Mouse (Mus musculus) liver, embryonic 16.5 days (tissue): ENCODE results near the gene Rab15. TPM values are rescaled to one million over a fixed set of nuclear protein-coding genes. Genes with fewer than 3 reads are reported as not detected.
A peak's percentile ranks its signal among the peaks of the same experiment; 100 is the strongest.

Experiments
- ATAC-seq: fragments of 200-750 bp; cut with Nextera tagmentation; 2 replicates; pipeline ENCODE4 v1.8.0; 2017; ENCODE audit warnings: low read depth, mild to moderate bottlenecking, moderate number of reproducible peaks, moderate library complexity
- H3K27ac ChIP-seq: fragments of 300-500 bp; sonication (generic); 2 replicates; pipeline ENCODE4 v1.5.1; 2014; ENCODE audit warnings: mild to moderate bottlenecking, low read length
- H3K27me3 ChIP-seq: fragments of 300-500 bp; sonication (generic); 2 replicates; pipeline ENCODE4 v1.6.1; 2014; ENCODE audit warnings: low read depth, low read length, mixed read lengths; ENCODE audit not compliant: control insufficient read depth, insufficient read depth
- H3K36me3 ChIP-seq: fragments of 300-500 bp; sonication (generic); 2 replicates; pipeline ENCODE4 v1.6.1; 2014; ENCODE audit warnings: mild to moderate bottlenecking; ENCODE audit not compliant: control insufficient read depth, insufficient read depth
- H3K4me1 ChIP-seq: fragments of 300-500 bp; sonication (generic); 2 replicates; pipeline ENCODE4 v1.6.1; 2014; ENCODE audit warnings: low read depth, low read length, mixed read lengths; ENCODE audit not compliant: control insufficient read depth
- H3K4me2 ChIP-seq: fragments of 300-500 bp; sonication (generic); 2 replicates; pipeline ENCODE4 v1.6.1; 2014; ENCODE audit warnings: low read depth, low read length, mixed read lengths
- H3K4me3 ChIP-seq: fragments of 300-500 bp; sonication (generic); 2 replicates; pipeline ENCODE4 v1.5.1; 2014; ENCODE audit warnings: low read depth, mild to moderate bottlenecking, low read length
- H3K9ac ChIP-seq: fragments of 300-500 bp; sonication (generic); 2 replicates; pipeline ENCODE4 v1.6.1; 2014; ENCODE audit warnings: low read depth, low read length
- H3K9me3 ChIP-seq: fragments of 300-500 bp; sonication (generic); replicated peaks from 2 replicates; pipeline ENCODE4 v1.6.1; 2016; ENCODE audit warnings: low read length; ENCODE audit not compliant: control insufficient read depth
- WGBS: fragments of 180-500 bp; shearing (Covaris S2); extraction: QIAGEN DNeasy Blood & Tissue Kit; methylation state at CpG from one replicate; pipeline ENCODE4 v1.1.7; 2014; ENCODE audit not compliant: insufficient replicate concordance; 5-methylcytosine and 5-hydroxymethylcytosine counted together
- polyA plus RNA-seq: library from polyadenylated mRNA; unstranded; fragments of >200 nt; fragmentation: Nextera tagmentation; extraction: Ambion mirVana; gene quantifications from 2 replicates; pipeline ENCODE4 v1.2.1, GENCODE M21; 2015

Gene Rab15
- polyA plus RNA-seq, 1 experiment from 2014 or later: 0.39 TPM

DNA sequence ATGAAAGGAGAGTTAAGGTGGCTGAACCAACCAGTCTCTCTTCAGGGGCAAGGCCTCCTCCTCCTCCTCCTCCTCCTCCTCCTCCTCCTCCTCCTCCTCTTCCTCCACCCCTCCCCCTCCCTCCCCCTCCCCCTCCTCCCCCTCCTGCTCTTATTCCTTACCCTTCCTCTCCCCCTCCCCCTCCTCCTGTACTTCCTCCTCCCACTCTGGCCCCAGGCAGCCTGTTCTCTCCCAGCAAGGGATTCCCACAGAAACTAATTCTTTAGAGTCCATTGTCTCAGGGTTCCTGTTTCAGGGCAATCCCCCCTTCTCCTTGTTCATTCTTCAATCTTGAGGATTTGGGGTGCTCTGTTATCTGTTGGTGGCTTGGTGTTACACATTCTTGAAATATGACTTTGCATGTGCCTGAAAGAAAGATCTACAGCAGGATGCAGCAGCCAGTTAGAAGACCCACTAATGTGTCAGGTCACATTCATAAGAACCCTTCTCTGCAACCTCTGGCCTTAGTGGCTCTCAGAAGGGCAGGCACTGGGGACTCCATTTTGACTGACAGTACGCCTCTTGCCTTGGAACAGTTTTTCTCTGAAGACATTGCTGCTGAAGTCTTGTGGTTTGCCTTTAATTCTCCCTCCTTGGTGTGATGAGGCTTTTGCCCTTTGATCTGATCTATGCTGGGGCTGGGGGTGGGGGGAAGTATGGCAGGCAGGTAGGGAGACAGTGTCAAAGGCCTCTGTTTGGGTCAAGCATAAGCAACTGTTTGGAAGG is 30.9 kb upstream of the Rab15 start:
- Histone ChIP-seq H3K9ac (no peak overlapping the region), H3K36me3 (no peaks in the 10 kb centered on the region), H3K27me3 (no peaks in the 10 kb centered on the region), H3K4me1 (no peaks in the 10 kb centered on the region), H3K9me3 (no peaks in the 10 kb centered on the region), H3K4me2 (no peak overlapping the region), H3K4me3 (no peak overlapping the region), H3K27ac (no peak overlapping the region)
- 78% methylated on average over 1 of the region's 1 CpGs for WGBS
- ATAC-seq: no peak

GRCm38 (mm10) chr12:76852419-76852818 is 29.7 kb upstream of the Rab15 start:
- H3K27me3 ChIP-seq: no peaks in the 10 kb centered on the region
- no peak overlapping the region for H3K27ac ChIP-seq
- H3K4me1 ChIP-seq: no peaks in the 10 kb centered on the region
- H3K9me3 ChIP-seq: no peaks in the 10 kb centered on the region
- H3K9ac ChIP-seq: no peak overlapping the region
- no peak overlapping the region for H3K4me2 ChIP-seq
- H3K4me3 ChIP-seq: no peak overlapping the region
- ATAC-seq: no peak
- H3K36me3 ChIP-seq: no peaks in the 10 kb centered on the region
- 66% methylated on average over 2 of the region's 2 CpGs for WGBS

DNA sequence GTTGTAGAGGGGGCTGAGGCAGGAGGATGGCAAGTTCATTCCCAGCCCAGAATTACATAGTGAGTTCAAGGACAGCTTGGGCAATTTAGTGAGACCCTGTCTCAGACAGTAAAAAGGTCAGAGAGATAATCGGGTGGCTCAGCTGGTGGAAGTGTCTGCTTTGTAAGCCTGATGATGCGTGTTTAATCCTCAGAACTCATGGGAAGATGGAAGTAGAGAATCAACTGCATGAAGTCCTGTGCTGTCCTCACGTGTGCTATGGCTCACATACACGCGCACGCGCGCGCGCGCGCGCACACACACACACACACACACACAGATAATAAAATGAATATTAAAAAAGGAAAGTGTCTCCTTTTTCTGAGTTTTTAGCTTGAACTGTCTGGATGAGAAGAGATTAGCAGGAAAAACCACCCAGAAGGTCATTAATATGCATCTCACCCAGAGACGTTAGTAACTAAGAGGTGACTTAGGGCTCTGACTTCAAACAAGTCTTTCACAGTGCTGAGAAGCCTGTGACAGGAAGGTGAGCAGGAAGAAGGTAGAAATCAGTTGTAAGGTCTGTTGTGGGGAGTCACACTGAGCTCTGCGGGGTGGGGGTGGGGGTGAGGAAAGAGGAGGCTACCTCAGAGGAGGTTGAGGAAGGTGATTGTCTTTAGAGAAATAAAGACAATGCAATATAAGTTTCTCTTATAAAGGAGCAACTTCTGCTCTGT is 21.8 kb upstream of the Rab15 start:
- H3K27me3 ChIP-seq: no peaks in the 10 kb centered on the region
- no peak overlapping the region for H3K27ac ChIP-seq
- no peaks in the 10 kb centered on the region for H3K4me1 ChIP-seq
- H3K9me3 ChIP-seq: no peaks in the 10 kb centered on the region
- H3K36me3 ChIP-seq: no peaks in the 10 kb centered on the region
- no peak overlapping the region for H3K4me3 ChIP-seq
- ATAC-seq: no peak
- 87% methylated on average over 15 of the region's 15 CpGs for WGBS
- H3K4me2 ChIP-seq: no peak overlapping the region
- H3K9ac ChIP-seq: no peak overlapping the region

GRCm38 (mm10) chr12:76840081-76840480 is 17.4 kb upstream of the Rab15 start:
- H3K36me3 ChIP-seq: no peaks in the 10 kb centered on the region
- H3K4me2 ChIP-seq: no peak overlapping the region
- no peaks in the 10 kb centered on the region for H3K9me3 ChIP-seq
- H3K27ac ChIP-seq: no peak overlapping the region
- peaks cover 15% of the 10 kb centered on the region for H3K4me1 ChIP-seq
- H3K4me3 ChIP-seq: no peak overlapping the region
- H3K27me3 ChIP-seq: no peaks in the 10 kb centered on the region
- no peak for ATAC-seq
- no peak overlapping the region for H3K9ac ChIP-seq
- 71% methylated on average over 6 of the region's 6 CpGs for WGBS

- Histone ChIP-seq H3K9ac (no peak overlapping the region), H3K4me2 (no peak overlapping the region), H3K27me3 (no peaks in the 10 kb centered on the region), H3K4me1 (peaks cover 15% of the 10 kb centered on the region), H3K9me3 (no peaks in the 10 kb centered on the region), H3K4me3 (no peak overlapping the region), H3K36me3 (no peaks in the 10 kb centered on the region), H3K27ac (no peak overlapping the region)
- WGBS: 81% methylated on average over 4 of the region's 4 CpGs
- no peak for ATAC-seq
Measured at GRCm38 (mm10) chr12:76839298-76839697, 16.6 kb upstream of the Rab15 start.

GRCm38 (mm10) chr12:76837844-76838650 is 15.3 kb upstream of the Rab15 start:
- Histone ChIP-seq H3K27me3 (no peaks in the 10 kb centered on the region; the same call in 1 of the 2 replicates), H3K9me3 (no peaks in the 10 kb centered on the region), H3K36me3 (no peaks in the 10 kb centered on the region), H3K4me3 (peak overlapping the region; percentile 72), H3K9ac (peak overlapping the region; percentile 74), H3K27ac (peak overlapping the region; percentile 43), H3K4me1 (peaks cover 15% of the 10 kb centered on the region), H3K4me2 (peak overlapping the region; percentile 84)
- 7% methylated on average over 21 of the region's 21 CpGs for WGBS
- ATAC-seq: peak; percentile 23

- Histone ChIP-seq H3K4me1 (peaks cover 15% of the 10 kb centered on the region), H3K4me3 (peak overlapping the region; percentile 72), H3K27ac (peak overlapping the region; percentile 56), H3K4me2 (peak overlapping the region; percentile 84), H3K27me3 (no peaks in the 10 kb centered on the region; the same call in 1 of the 2 replicates), H3K9ac (peak overlapping the region; percentile 74), H3K9me3 (no peaks in the 10 kb centered on the region), H3K36me3 (no peaks in the 10 kb centered on the region)
- ATAC-seq: peak; percentile 100
- under 1% methylated on average over 43 of the region's 43 CpGs for WGBS
Measured at GRCm38 (mm10) chr12:76837101-76837843, 14.6 kb upstream of the Rab15 start.

GRCm38 (mm10) chr12:76832704-76833103 is 10.0 kb upstream of the Rab15 start:
- Histone ChIP-seq H3K4me2 (no peak overlapping the region), H3K27me3 (no peaks in the 10 kb centered on the region; the same call in 1 of the 2 replicates), H3K27ac (no peak overlapping the region), H3K9me3 (no peaks in the 10 kb centered on the region), H3K4me3 (no peak overlapping the region), H3K9ac (no peak overlapping the region), H3K4me1 (peaks cover 6% of the 10 kb centered on the region; the same call in 1 of the 2 replicates), H3K36me3 (no peaks in the 10 kb centered on the region)
- ATAC-seq: no peak
- WGBS: 2% methylated on average over 3 of the region's 3 CpGs
